Mouse (Mus musculus) G1E (cell line): Measurements from ENCODE around the gene Brd7. TPM values are rescaled to one million over a fixed set of nuclear protein-coding genes. Genes with fewer than 3 reads are reported as not detected.
A peak's percentile ranks its signal among the peaks of the same experiment; 100 is the strongest.

Experiments used
- ATAC-seq: 2 replicates; pipeline ENCODE4 v1.8.0; 2016; ENCODE audit warnings: mild to moderate bottlenecking; ENCODE audit not compliant: insufficient number of reproducible peaks, poor library complexity, low FRiP score, severe bottlenecking; ENCODE audit errors: extremely low read depth
- DNase-seq: peaks from one replicate; pipeline ENCODE4 v3.0.0; 2012; ENCODE audit warnings: low spot score
- H3K27me3 ChIP-seq: 2 replicates; pipeline ENCODE4 v1.6.1; 2012; ENCODE audit warnings: mild to moderate bottlenecking, low read length, inconsistent platforms; ENCODE audit not compliant: insufficient read depth
- H3K36me3 ChIP-seq: replicated peaks from 2 replicates; pipeline ENCODE3; 2012; ENCODE audit warnings: mild to moderate bottlenecking, inconsistent platforms
- H3K4me1 ChIP-seq: 2 replicates; pipeline ENCODE4 v1.6.1; 2012; ENCODE audit warnings: low read depth, low read length, inconsistent platforms, mixed read lengths; ENCODE audit not compliant: insufficient read depth
- H3K4me3 ChIP-seq: 2 replicates; pipeline ENCODE4 v1.5.1; 2012; ENCODE audit warnings: low read depth, mild to moderate bottlenecking, inconsistent platforms, low read length, moderate library complexity, mixed read lengths
- H3K9me3 ChIP-seq: replicated peaks from 2 replicates; pipeline ENCODE4 v1.6.1; 2012; ENCODE audit warnings: inconsistent platforms
- CTCF ChIP-seq: IDR thresholded peaks from 2 replicates; pipeline ENCODE4 v1.5.1; 2012; ENCODE audit warnings: low read depth, low read length, inconsistent platforms, mixed read lengths
- GATA1 ChIP-seq: IDR thresholded peaks from 2 replicates; pipeline ENCODE4 v1.6.1; 2012; ENCODE audit warnings: borderline replicate concordance, low read length, inconsistent platforms, mixed read lengths
- GATA2 ChIP-seq: IDR thresholded peaks from 2 replicates; pipeline ENCODE4 v1.6.1; 2012; ENCODE audit warnings: low read depth, low read length, inconsistent platforms, borderline replicate concordance
- POLR2AphosphoS5 ChIP-seq: IDR thresholded peaks from 2 replicates; pipeline ENCODE4 v1.6.1; 2012; ENCODE audit warnings: low read depth, low read length, inconsistent platforms; ENCODE audit not compliant: insufficient replicate concordance
- TAL1 ChIP-seq: conservative IDR thresholded peaks from 2 replicates; pipeline ENCODE4 v1.6.1; 2012; ENCODE audit warnings: low read depth, low read length, inconsistent platforms, mixed read lengths
- polyA plus RNA-seq: library from polyadenylated mRNA; stranded (reverse); fragments of >175 nt; gene quantifications from 2 replicates; pipeline ENCODE4 v1.2.3, GENCODE M21; 2012
- total RNA-seq, 2 experiments: library from RNA; stranded (forward) in 1 of 2; stranded (reverse) in 1 of 2; fragments of 200-1000 nt in 1 of 2; fragments of >200 nt in 1 of 2; fragmentation: Nextera tagmentation in 1 of 2; gene quantifications; 2 replicates each; pipeline ENCODE4 v1.2.3; 2014 to 2017

Gene Brd7
- total and polyA plus RNA-seq, 3 experiments, result 90.0 to 374 (median 99.4) TPM

- H3K36me3 ChIP-seq, result peaks cover 80% of the 10 kb centered on the region
- TF ChIP-seq POLR2AphosphoS5, result no peak
- TF ChIP-seq GATA1, result no peak
- TF ChIP-seq CTCF, result no peak
- no peak for DNase-seq
- ATAC-seq, result no peak
- H3K4me3 ChIP-seq, result no peak overlapping the region; the same call in 1 of the 2 replicates
- no peaks in the 10 kb centered on the region for H3K9me3 ChIP-seq
- H3K4me1 ChIP-seq, result peaks cover 91% of the 10 kb centered on the region
- no peaks in the 10 kb centered on the region for H3K27me3 ChIP-seq
Measured at GRCm38 (mm10) chr8:88290326-88291304, 71.4 kb downstream of the Brd7 start.

GRCm38 (mm10) chr8:88289901-88290300, 72.1 kb downstream of the Brd7 start:
- Histone ChIP-seq H3K4me1 (peaks cover 91% of the 10 kb centered on the region), H3K9me3 (no peaks in the 10 kb centered on the region), H3K27me3 (no peaks in the 10 kb centered on the region), H3K4me3 (no peak overlapping the region; the same call in 1 of the 2 replicates), H3K36me3 (peaks cover 80% of the 10 kb centered on the region)
- TF ChIP-seq GATA1, result no peak
- no peak for TF ChIP-seq GATA2
- TF ChIP-seq POLR2AphosphoS5, result no peak
- TF ChIP-seq CTCF, result no peak
- TF ChIP-seq TAL1, result no peak
- DNase-seq, result no peak
- ATAC-seq, result no peak

- Histone ChIP-seq H3K9me3 (no peaks in the 10 kb centered on the region), H3K27me3 (no peaks in the 10 kb centered on the region), H3K4me1 (peaks cover 92% of the 10 kb centered on the region), H3K4me3 (peak overlapping the region; percentile 69), H3K36me3 (peaks cover 82% of the 10 kb centered on the region)
- no peak for TF ChIP-seq GATA2
- TF ChIP-seq CTCF, result no peak
- no peak for TF ChIP-seq GATA1
- no peak for TF ChIP-seq TAL1
- no peak for TF ChIP-seq POLR2AphosphoS5
- DNase-seq (peak; percentile 67), ATAC-seq (peak; percentile 68)
Measured at GRCm38 (mm10) chr8:88288622-88289242, 73.3 kb downstream of the Brd7 start.

DNA sequence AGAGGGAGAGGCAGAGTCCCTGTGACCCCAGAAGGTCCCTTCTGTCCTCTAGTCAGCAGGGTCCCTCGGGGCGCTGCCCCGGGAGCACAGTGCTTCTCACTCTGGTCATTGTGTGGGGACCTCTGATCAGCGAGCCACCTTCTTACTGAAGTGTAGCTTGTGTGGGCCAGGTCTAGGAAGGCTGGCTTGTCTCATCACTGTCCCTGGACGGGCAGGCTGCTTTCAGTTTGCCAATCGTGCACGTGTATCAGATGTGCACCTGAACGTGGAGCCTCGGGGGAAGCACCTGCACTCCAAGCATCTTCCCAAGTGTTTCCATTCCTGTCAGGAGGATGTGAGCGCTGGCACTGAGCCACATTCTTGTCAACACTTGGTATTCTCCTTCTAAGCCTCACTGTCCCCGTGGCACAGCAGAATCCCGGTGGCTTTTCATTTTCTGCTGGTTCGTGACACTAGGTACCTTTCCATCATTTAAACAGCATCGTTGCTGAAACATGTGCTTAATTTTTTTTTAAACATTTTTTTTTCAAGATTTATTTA, 75.5 kb downstream of the Brd7 start:
- Histone ChIP-seq H3K36me3 (peaks cover 78% of the 10 kb centered on the region), H3K9me3 (no peaks in the 10 kb centered on the region), H3K27me3 (no peaks in the 10 kb centered on the region), H3K4me1 (peaks cover 88% of the 10 kb centered on the region), H3K4me3 (peak overlapping the region; percentile 34; the same call in 1 of the 2 replicates)
- DNase-seq (no peak), ATAC-seq (no peak)
- TF ChIP-seq GATA1 (no peak), CTCF (no peak), POLR2AphosphoS5 (no peak), TAL1 (no peak), GATA2 (no peak)

DNA sequence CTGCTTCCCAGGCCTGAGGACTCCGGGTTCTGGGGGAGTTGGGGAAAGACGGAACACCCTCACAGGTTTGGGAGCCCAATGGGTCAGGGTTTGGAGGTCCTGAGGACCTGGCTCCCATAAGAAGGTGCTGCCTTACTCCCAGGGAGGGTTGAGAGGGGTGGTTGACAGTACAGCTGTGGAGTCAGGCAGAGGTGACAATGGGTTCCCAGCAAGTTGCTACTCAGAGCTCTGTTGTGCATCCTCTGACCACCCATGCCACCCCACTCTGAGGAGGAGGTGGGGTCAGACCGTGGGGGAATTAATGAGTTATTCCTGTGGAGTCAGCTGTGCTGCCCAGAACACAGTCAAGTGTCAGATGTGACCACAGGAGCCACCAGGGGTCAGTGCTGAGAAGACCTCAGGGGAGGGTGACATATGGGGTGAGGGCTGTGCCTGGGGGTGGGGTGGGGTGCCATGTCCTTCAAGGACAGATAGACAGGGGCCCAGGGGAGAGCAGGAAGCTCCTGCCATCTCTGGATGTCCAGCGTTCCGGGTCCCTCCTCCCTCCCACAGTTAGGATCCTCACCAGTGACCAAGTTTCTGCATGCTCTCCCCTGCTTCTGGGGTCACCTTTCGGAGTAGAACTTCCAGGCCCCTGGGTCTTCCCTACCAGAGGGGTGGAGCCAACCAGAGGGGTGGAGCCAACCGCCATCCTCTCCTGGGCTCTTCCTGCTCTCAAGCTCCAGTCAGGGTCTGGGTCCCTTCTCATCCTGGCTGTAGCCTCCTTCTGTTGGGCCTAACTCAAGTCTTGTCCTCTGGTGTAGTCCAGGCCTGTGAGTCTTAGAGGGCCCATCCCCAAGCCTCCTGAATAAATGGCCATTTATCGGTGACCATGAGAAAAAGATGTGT, 76.3 kb downstream of the Brd7 start:
- DNase-seq, result no peak
- ATAC-seq, result no peak
- H3K4me1 ChIP-seq, result peaks cover 88% of the 10 kb centered on the region
- H3K4me3 ChIP-seq, result peak overlapping the region; percentile 49; the same call in 1 of the 2 replicates
- no peaks in the 10 kb centered on the region for H3K9me3 ChIP-seq
- no peaks in the 10 kb centered on the region for H3K27me3 ChIP-seq
- H3K36me3 ChIP-seq, result peaks cover 78% of the 10 kb centered on the region
- TF ChIP-seq GATA2, result no peak
- TF ChIP-seq TAL1, result no peak
- no peak for TF ChIP-seq GATA1
- TF ChIP-seq CTCF, result 0 out of 2 replicates have a peak, but pooled peaks have one; percentile 11

DNA sequence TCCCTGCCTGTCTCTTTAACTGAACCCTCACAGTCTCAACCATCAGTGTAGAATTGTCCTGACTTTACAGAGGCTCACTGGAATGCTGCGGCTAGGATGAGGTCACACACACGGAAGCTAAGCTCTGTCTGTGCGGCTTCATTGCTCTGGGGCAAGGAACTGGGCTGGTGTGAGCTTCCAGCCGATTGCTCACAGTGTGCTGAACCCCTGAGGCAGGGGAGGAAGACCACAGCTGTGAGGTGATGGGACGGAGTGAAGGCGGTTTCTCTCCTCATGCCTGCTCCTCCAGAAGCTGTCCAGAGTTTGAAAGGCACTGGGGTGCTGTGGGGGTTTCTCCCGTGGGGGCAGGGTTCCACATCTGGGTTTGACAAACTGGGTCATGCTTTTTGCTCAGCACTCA, 77.3 kb downstream of the Brd7 start:
- peaks cover 86% of the 10 kb centered on the region for H3K4me1 ChIP-seq
- ATAC-seq (no peak), DNase-seq (no peak)
- no peaks in the 10 kb centered on the region for H3K9me3 ChIP-seq
- no peaks in the 10 kb centered on the region for H3K27me3 ChIP-seq
- TF ChIP-seq GATA2 (no peak), TAL1 (no peak)
- H3K4me3 ChIP-seq, result no peak overlapping the region; the same call in 1 of the 2 replicates
- H3K36me3 ChIP-seq, result peaks cover 72% of the 10 kb centered on the region
